Mouse (Mus musculus): ENCODE results near the gene Sertad2.

DNA sequence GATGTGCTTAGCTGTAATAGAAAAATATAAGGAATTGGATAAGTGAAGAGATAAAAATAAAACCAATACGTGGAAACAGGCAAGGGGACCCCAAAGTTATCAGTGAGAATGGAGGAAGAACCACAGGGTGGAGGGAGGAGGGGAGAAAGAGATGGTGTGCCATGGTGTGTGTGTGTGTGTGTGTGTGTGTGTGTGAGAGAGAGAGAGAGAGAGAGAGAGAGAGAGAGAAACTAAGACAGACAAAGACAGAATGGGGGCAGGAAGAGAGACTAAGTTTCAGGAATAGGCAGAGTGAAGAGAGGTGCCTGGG, 11.4 kb upstream of the Sertad2 start:
- TF ChIP-seq POLR2A (IDR thresholded peaks at IDR 0.05; ENCODE audit: insufficient read depth, low read depth, low read length) (no peak), CTCF (IDR thresholded peaks at IDR 0.05; ENCODE audit: insufficient read depth, low read depth, low read length) (no peak)

All from olfactory bulb, adult 2 months (tissue).